Mouse (Mus musculus): ENCODE data around the gene Fabp2. TPM values are rescaled to one million over a fixed set of nuclear protein-coding genes. Genes with fewer than 3 reads are reported as not detected.

Fabp2 gene
- total RNA-seq (2023): not detected

GRCm38 (mm10) chr3:122894772-122895171, at the start of gene Fabp2:
Gene Fabp2, plus strand, starts transcription at chr3:122895072.

DNA sequence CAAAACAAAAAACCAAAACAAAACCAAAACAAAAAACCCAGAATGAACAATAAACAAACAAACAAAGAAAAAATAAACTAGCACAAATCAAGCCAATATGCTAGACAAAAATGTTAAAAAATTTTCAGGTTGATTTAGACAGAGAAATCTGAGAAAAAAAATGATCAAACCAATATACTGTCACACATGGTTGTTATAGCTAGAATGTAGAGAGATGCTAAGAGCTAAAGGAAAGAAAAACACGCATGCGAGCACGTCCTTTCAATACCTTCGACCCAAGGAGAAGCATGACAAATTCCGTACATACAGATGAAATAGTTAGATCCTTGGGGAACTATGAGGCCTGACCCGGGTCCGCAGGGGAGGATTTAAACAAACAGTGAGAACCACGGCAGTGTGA, 24.4 kb downstream of the Fabp2 start, which contains the start of gene Gm10959:
TSS of gene Gm10959 (minus strand) at position 101 of the 400 bp plus-strand sequence.

GRCm38 (mm10) chr3:122924009-122924914, 29.4 kb downstream of the Fabp2 start, which contains the start of gene 1810037I17Rik:
Gene 1810037I17Rik, plus strand, starts transcription at chr3:122924203.

Other genes with a start within 250 kb of the Fabp2 start
- 1 to 10 TPM; 1.7 to 1.8 TPM for gene Pde5a, start 166.1 kb upstream of the Fabp2 start, total RNA-seq (2023)
- gene Gm10959, start 24.3 kb downstream of the Fabp2 start, total RNA-seq (2023): not detected
- gene 1810037I17Rik, start 29.1 kb downstream of the Fabp2 start, total RNA-seq (2023): 10 to 100 TPM; 21.7 to 27.0 TPM
- 1 to 10 TPM; 5.3 to 5.9 TPM for gene Usp53, start 89.4 kb downstream of the Fabp2 start, total RNA-seq (2023)
- gene Myoz2, start 139.9 kb downstream of the Fabp2 start, total RNA-seq (2023): not detected

All from monocyte, adult 59 days (primary cell).